In the genomic region with DNA sequence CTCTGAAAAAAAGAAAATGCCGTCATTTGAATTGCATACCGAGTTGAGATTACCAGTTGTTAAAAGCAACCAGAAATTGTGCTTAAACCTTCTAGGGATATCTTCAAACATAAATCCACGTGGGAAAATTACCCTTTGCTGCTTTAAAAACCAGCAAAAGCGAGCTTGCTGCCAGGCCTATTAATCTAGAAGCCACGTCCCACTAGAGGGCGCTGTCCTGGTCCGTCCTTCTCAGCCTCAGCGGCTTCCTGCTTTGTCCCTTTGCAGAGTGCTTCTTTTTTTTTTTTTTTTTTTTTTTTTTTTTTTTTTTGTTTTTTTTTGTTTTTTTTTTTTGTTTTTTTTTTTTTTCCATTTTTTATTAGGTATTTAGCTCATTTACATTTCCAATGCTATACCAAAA, we compare ENCODE assay signal across 7 mouse cellular contexts.
DNase-seq lines count a peak whose midpoint lies in the region; ATAC-seq and TF ChIP-seq lines count a peak whose summit lies in the region.

No protein-coding gene starts in this region.

- H3K4me1 ChIP-seq in G1E (ENCODE audit: insufficient read depth, low read depth, low read length): peaks cover 41% of the 10 kb centered on the region

- H3K36me3 ChIP-seq in G1E (replicated peaks): no peaks in the 10 kb centered on the region

- peak; percentile 55 for TF ChIP-seq CTCF in G1E (IDR thresholded peaks at IDR 0.05; ENCODE audit: low read depth, low read length)
- TF ChIP-seq CTCF in layer of hippocampus, adult 2 months (conservative IDR thresholded peaks at IDR 0.05): peak; percentile 71

- H3K27ac ChIP-seq in layer of hippocampus, adult 2 months: peak overlapping the region; percentile 19

- no peak overlapping the region for H3K4me3 ChIP-seq in G1E (ENCODE audit: low read depth, low read length)
- H3K4me3 ChIP-seq in layer of hippocampus, adult 2 months: peak overlapping the region; percentile 46; the same call in 1 of the 2 replicates

- H3K27me3 ChIP-seq in G1E (ENCODE audit: insufficient read depth, low read length): peaks cover 41% of the 10 kb centered on the region

- peak; percentile 94 for ATAC-seq in CD4-positive, CD25-positive, alpha-beta regulatory T cell, adult 4 months
- no peak for ATAC-seq in G1E (ENCODE audit: extremely low read depth, insufficient number of reproducible peaks, low FRiP score, poor library complexity, severe bottlenecking)
- peak; percentile 74 for ATAC-seq in megakaryocyte, adult 5-6 weeks (ENCODE audit: poor library complexity, severe bottlenecking)

- peaks cover 3% of the 10 kb centered on the region; the same call in 1 of the 2 replicates for H3K9me3 ChIP-seq in G1E (replicated peaks)

- peak; percentile 52 for DNase-seq in G1E (ENCODE audit: low spot score)
- peak; percentile 52 to 78 for DNase-seq in cerebellum, postnatal 25 days
- DNase-seq in gastrocnemius, postnatal 10 days: peak; percentile 76
- peak; percentile 59 to 70 for DNase-seq in layer of hippocampus, adult 2 months (ENCODE audit: low spot score in 2 of 2)
- peak; percentile 83 for DNase-seq in right cerebral cortex, postnatal 4 days
